Mouse (Mus musculus) hindbrain, embryonic 13.5 days (tissue): ENCODE measurements around the gene Ppp2r2d. TPM values are rescaled to one million over a fixed set of nuclear protein-coding genes. Genes with fewer than 3 reads are reported as not detected.

Source experiments
- ATAC-seq: fragments of 200-750 bp; cut with Nextera tagmentation; 2 replicates; pipeline ENCODE4 v1.8.0; 2017; ENCODE audit warnings: moderate TSS enrichment; ENCODE audit not compliant: low FRiP score
- H3K27ac ChIP-seq: fragments of 300-500 bp; sonication (generic); 2 replicates; pipeline ENCODE4 v1.5.1; 2015; ENCODE audit warnings: inconsistent platforms, mild to moderate bottlenecking, moderate library complexity
- H3K27me3 ChIP-seq: fragments of 300-500 bp; sonication (generic); 2 replicates; pipeline ENCODE4 v1.6.1; 2015; ENCODE audit warnings: mild to moderate bottlenecking, inconsistent platforms
- H3K36me3 ChIP-seq: fragments of 300-500 bp; sonication (generic); 2 replicates; pipeline ENCODE4 v1.6.1; 2015; ENCODE audit warnings: mild to moderate bottlenecking, inconsistent platforms
- H3K4me1 ChIP-seq: fragments of 300-500 bp; sonication (generic); replicated peaks from 2 replicates; pipeline ENCODE4 v1.6.1; 2015; ENCODE audit warnings: inconsistent platforms
- H3K4me2 ChIP-seq: fragments of 300-500 bp; sonication (generic); 2 replicates; pipeline ENCODE4 v1.6.1; 2015; ENCODE audit warnings: inconsistent platforms, mild to moderate bottlenecking, moderate library complexity
- H3K4me3 ChIP-seq: fragments of 300-500 bp; sonication (generic); 2 replicates; pipeline ENCODE4 v1.5.1; 2015; ENCODE audit warnings: mild to moderate bottlenecking, inconsistent platforms
- H3K9ac ChIP-seq: fragments of 300-500 bp; sonication (generic); 2 replicates; pipeline ENCODE4 v1.6.1; 2015; ENCODE audit warnings: mild to moderate bottlenecking, inconsistent platforms
- H3K9me3 ChIP-seq: fragments of 300-500 bp; sonication (generic); 2 replicates; pipeline ENCODE4 v1.6.1; 2016; ENCODE audit warnings: inconsistent platforms
- WGBS: fragments of 180-500 bp; shearing (Covaris S2); methylation state at CpG from one replicate; pipeline ENCODE4 v1.1.7; 2015; 5-methylcytosine and 5-hydroxymethylcytosine counted together
- polyA plus RNA-seq: library from polyadenylated mRNA; unstranded; fragments of >200 nt; fragmentation: Nextera tagmentation; extraction: Ambion mirVana; gene quantifications from 2 replicates; pipeline ENCODE4 v1.2.1, GENCODE M21; 2015

The Ppp2r2d gene
- polyA plus RNA-seq, 1 experiment from 2014 or later = 76.0 TPM

- Histone ChIP-seq H3K9me3 (no peaks in the 10 kb centered on the region), H3K4me2 (no peak overlapping the region), H3K4me3 (no peak overlapping the region), H3K36me3 (peaks cover 36% of the 10 kb centered on the region), H3K4me1 (peaks cover 6% of the 10 kb centered on the region; the same call in 1 of the 2 replicates), H3K27me3 (no peaks in the 10 kb centered on the region), H3K9ac (no peak overlapping the region), H3K27ac (no peak overlapping the region)
- ATAC-seq = no peak
- 77% methylated on average over 6 of the region's 6 CpGs for WGBS
These were observed 21.4 kb downstream of the Ppp2r2d start for GRCm38 (mm10) chr7:138867286-138867685.

- WGBS = 95% methylated on average over 4 of the region's 4 CpGs
- Histone ChIP-seq H3K9ac (no peak overlapping the region), H3K27me3 (no peaks in the 10 kb centered on the region), H3K4me3 (no peak overlapping the region), H3K4me1 (peaks cover 6% of the 10 kb centered on the region; the same call in 1 of the 2 replicates), H3K36me3 (peaks cover 43% of the 10 kb centered on the region), H3K27ac (no peak overlapping the region), H3K9me3 (no peaks in the 10 kb centered on the region), H3K4me2 (no peak overlapping the region)
- ATAC-seq = no peak
These were observed 22.4 kb downstream of the Ppp2r2d start for GRCm38 (mm10) chr7:138868316-138868715.

DNA sequence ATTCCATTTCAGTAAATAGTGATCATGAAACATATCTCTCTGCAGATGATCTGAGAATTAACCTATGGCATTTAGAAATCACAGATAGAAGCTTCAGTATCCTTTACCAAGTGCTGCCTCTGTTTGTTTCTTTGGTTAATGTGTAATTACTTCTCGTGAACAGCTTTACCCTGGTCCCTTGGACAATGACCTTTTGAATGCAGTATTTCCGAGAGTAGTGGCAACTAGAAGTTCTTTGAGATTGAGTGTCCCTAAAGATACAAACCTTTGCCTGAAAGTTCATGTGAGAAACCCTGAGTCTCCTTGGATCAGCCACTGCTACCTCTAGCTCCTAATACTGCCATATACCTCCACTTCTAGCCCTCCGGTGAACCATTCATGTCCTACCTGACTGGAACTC is 27.1 kb downstream of the Ppp2r2d start:
- H3K4me2 ChIP-seq = no peak overlapping the region

DNA sequence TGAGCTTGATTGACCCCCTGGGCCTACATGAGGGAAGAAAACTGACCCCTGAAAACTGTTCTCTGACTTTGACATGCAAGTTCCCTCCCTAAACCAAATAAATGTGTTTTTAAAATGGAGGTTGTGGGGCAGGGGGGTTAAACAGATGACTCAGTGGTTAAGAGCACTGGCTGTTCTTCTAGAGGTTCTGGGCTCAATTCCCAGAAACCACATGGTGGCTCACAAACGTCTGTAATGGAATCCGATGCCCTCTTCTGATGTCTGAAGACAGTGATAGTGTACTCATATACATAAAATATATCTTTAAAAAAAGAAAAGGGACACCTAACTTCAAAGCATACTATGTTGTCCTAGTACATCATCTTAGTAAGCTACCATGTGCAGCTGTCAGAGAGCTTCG is 29.2 kb downstream of the Ppp2r2d start:
- H3K9me3 ChIP-seq = no peaks in the 10 kb centered on the region
- no peak overlapping the region for H3K27ac ChIP-seq
- H3K36me3 ChIP-seq = peaks cover 97% of the 10 kb centered on the region
- no peak overlapping the region for H3K4me2 ChIP-seq
- H3K4me1 ChIP-seq = no peaks in the 10 kb centered on the region
- WGBS = 91% methylated on average over 3 of the region's 3 CpGs
- H3K9ac ChIP-seq = no peak overlapping the region
- no peaks in the 10 kb centered on the region for H3K27me3 ChIP-seq
- H3K4me3 ChIP-seq = no peak overlapping the region
- no peak for ATAC-seq

More for the DNA sequence above, 27.1 kb downstream of the Ppp2r2d start:
- Histone ChIP-seq H3K27ac (no peak overlapping the region), H3K27me3 (no peaks in the 10 kb centered on the region), H3K4me3 (no peak overlapping the region), H3K9me3 (no peaks in the 10 kb centered on the region), H3K9ac (no peak overlapping the region), H3K4me1 (no peaks in the 10 kb centered on the region), H3K36me3 (peaks cover 89% of the 10 kb centered on the region)
- ATAC-seq = no peak
- WGBS = 82% methylated on average over 3 of the region's 3 CpGs

GRCm38 (mm10) chr7:138883724-138884123 is 37.8 kb downstream of the Ppp2r2d start:
- Histone ChIP-seq H3K9me3 (no peaks in the 10 kb centered on the region), H3K4me3 (no peak overlapping the region), H3K4me1 (no peaks in the 10 kb centered on the region), H3K9ac (no peak overlapping the region), H3K27ac (no peak overlapping the region), H3K4me2 (no peak overlapping the region), H3K36me3 (peaks cover 61% of the 10 kb centered on the region), H3K27me3 (no peaks in the 10 kb centered on the region)
- WGBS = 99% methylated on average over 3 of the region's 3 CpGs
- ATAC-seq = no peak

GRCm38 (mm10) chr7:138885365-138886289 is 39.7 kb downstream of the Ppp2r2d start:
- H3K9me3 ChIP-seq = no peaks in the 10 kb centered on the region
- 90% methylated on average over 13 of the region's 13 CpGs for WGBS
- H3K4me3 ChIP-seq = no peak overlapping the region
- H3K4me2 ChIP-seq = no peak overlapping the region
- no peak overlapping the region for H3K9ac ChIP-seq
- no peaks in the 10 kb centered on the region for H3K27me3 ChIP-seq
- no peaks in the 10 kb centered on the region for H3K4me1 ChIP-seq
- ATAC-seq = no peak
- no peak overlapping the region for H3K27ac ChIP-seq
- peaks cover 42% of the 10 kb centered on the region for H3K36me3 ChIP-seq

DNA sequence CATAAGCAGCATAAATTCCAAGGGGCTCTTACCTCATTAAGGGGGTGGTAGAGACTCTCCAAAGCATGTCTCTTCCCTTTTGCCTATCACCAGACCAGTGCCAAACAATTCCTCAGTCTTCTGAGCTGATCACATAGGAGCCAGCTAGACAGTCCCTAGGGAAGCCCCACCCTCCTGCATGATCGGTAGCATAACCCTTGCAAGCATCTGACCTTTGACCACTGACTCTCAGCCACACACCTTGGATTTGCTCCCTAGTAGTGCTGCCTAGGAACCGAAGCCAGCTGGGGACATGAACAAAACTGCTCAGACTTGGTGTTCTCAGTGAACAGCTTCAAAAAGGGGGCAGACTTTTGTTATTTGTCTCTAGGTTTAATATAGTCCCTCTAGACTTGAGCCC is 52.2 kb downstream of the Ppp2r2d start:
- Histone ChIP-seq H3K9ac (no peak overlapping the region), H3K9me3 (no peaks in the 10 kb centered on the region), H3K36me3 (peaks cover 37% of the 10 kb centered on the region), H3K27ac (no peak overlapping the region), H3K4me2 (no peak overlapping the region), H3K4me1 (no peaks in the 10 kb centered on the region), H3K4me3 (no peak overlapping the region), H3K27me3 (no peaks in the 10 kb centered on the region)
- no peak for ATAC-seq
- 78% methylated on average over 2 of the region's 2 CpGs for WGBS

DNA sequence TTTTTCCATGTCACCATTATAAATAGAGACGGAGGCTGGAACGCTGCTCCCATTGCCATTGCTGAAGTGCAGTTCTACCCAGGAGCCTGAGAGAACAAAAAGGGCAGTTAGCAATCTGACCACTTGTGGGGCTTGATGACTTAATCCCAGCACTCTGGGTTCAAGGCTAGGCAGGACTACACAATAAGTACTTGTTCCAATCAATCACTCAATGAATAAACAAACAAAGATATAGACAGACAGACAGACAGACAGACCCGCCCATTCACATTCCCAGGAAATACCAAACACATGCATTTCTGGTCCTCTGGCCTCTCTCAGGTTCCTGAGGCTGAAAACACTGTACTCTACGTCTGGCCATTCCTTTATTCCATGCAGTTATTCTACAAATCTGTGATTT is 52.9 kb downstream of the Ppp2r2d start:
- H3K9me3 ChIP-seq = no peaks in the 10 kb centered on the region

GRCm38 (mm10) chr7:138903886-138904435 is 58.1 kb downstream of the Ppp2r2d start:
- H3K4me1 ChIP-seq = peaks cover 30% of the 10 kb centered on the region
- H3K9me3 ChIP-seq = no peaks in the 10 kb centered on the region
- H3K27me3 ChIP-seq = 0 out of 2 replicates have a peak, but pooled peaks cover 4% of the 10 kb centered on the region
- no peak for ATAC-seq
- H3K27ac ChIP-seq = no peak overlapping the region
- H3K4me2 ChIP-seq = no peak overlapping the region
- no peak overlapping the region for H3K4me3 ChIP-seq
- no peak overlapping the region for H3K9ac ChIP-seq
- no peaks in the 10 kb centered on the region for H3K36me3 ChIP-seq
- 77% methylated on average over 7 of the region's 7 CpGs for WGBS

More for the DNA sequence above, 52.9 kb downstream of the Ppp2r2d start:
- no peaks in the 10 kb centered on the region for H3K27me3 ChIP-seq
- no peak overlapping the region for H3K4me3 ChIP-seq
- no peak overlapping the region for H3K27ac ChIP-seq
- no peak overlapping the region for H3K4me2 ChIP-seq
- no peak for ATAC-seq
- WGBS = 81% methylated on average over 4 of the region's 4 CpGs
- no peaks in the 10 kb centered on the region for H3K4me1 ChIP-seq
- peaks cover 32% of the 10 kb centered on the region for H3K36me3 ChIP-seq
- no peak overlapping the region for H3K9ac ChIP-seq

DNA sequence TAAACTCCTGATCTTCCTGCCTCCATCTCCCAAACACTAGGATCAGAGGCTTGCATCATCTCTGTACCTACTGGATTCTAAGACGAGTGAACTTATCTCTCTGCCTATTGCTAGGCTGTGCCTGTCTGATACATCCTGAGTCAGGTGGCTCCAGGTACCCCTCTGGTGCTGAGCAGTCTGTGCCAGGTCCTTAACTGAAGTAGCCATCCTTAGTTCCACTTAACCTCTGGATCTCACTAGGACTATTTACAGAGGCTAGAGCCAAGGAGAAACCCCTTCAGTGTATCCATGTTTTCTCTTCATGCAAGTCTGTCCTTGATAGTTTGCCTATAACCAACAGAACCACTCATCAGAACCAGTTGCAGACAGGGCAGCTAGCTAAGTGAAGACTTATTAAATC is 60.6 kb downstream of the Ppp2r2d start:
- H3K36me3 ChIP-seq = no peaks in the 10 kb centered on the region
- no peak for ATAC-seq
- WGBS = 87% methylated on average over 1 of the region's 1 CpGs
- H3K27ac ChIP-seq = no peak overlapping the region
- H3K4me2 ChIP-seq = peak overlapping the region; percentile 80
- peaks cover 37% of the 10 kb centered on the region for H3K4me1 ChIP-seq
- H3K9ac ChIP-seq = peak overlapping the region; percentile 43; the same call in 1 of the 2 replicates
- H3K27me3 ChIP-seq = peaks cover 16% of the 10 kb centered on the region
- H3K4me3 ChIP-seq = no peak overlapping the region
- H3K9me3 ChIP-seq = no peaks in the 10 kb centered on the region

- ATAC-seq = no peak
- Histone ChIP-seq H3K36me3 (no peaks in the 10 kb centered on the region), H3K27ac (0 out of 2 replicates have a peak overlapping the region, but pooled peaks have one; percentile 18), H3K27me3 (peaks cover 20% of the 10 kb centered on the region), H3K4me3 (peak overlapping the region; percentile 18), H3K9me3 (no peaks in the 10 kb centered on the region), H3K9ac (peak overlapping the region; percentile 19; the same call in 1 of the 2 replicates), H3K4me1 (peaks cover 37% of the 10 kb centered on the region), H3K4me2 (peak overlapping the region; percentile 80)
- 9% methylated on average over 7 of the region's 7 CpGs for WGBS
These were observed 61.2 kb downstream of the Ppp2r2d start for GRCm38 (mm10) chr7:138907043-138907442.

GRCm38 (mm10) chr7:138907976-138908375 is 62.1 kb downstream of the Ppp2r2d start:
- peak overlapping the region; percentile 80 for H3K4me2 ChIP-seq
- H3K9ac ChIP-seq = no peak overlapping the region
- H3K27ac ChIP-seq = no peak overlapping the region
- 58% methylated on average over 5 of the region's 5 CpGs for WGBS
- peak overlapping the region; percentile 72 for H3K4me3 ChIP-seq
- H3K36me3 ChIP-seq = no peaks in the 10 kb centered on the region
- no peak for ATAC-seq
- peaks cover 37% of the 10 kb centered on the region for H3K4me1 ChIP-seq
- H3K9me3 ChIP-seq = no peaks in the 10 kb centered on the region
- H3K27me3 ChIP-seq = peaks cover 20% of the 10 kb centered on the region
